Mouse (Mus musculus) liver, adult (tissue): Measurements from ENCODE around the gene Mup5.
"Not testable (repeated sequence)": the region's sequence is repeated elsewhere in the genome, so short reads cannot be mapped to it uniquely, and the experiment has no call there.

Source experiments
- GATA4 ChIP-seq: IDR thresholded peaks from 2 replicates; pipeline ENCODE4 v1.6.1; 2014; ENCODE audit warnings: mild to moderate bottlenecking, low read length; ENCODE audit not compliant: insufficient replicate concordance

The Mup5 gene

DNA sequence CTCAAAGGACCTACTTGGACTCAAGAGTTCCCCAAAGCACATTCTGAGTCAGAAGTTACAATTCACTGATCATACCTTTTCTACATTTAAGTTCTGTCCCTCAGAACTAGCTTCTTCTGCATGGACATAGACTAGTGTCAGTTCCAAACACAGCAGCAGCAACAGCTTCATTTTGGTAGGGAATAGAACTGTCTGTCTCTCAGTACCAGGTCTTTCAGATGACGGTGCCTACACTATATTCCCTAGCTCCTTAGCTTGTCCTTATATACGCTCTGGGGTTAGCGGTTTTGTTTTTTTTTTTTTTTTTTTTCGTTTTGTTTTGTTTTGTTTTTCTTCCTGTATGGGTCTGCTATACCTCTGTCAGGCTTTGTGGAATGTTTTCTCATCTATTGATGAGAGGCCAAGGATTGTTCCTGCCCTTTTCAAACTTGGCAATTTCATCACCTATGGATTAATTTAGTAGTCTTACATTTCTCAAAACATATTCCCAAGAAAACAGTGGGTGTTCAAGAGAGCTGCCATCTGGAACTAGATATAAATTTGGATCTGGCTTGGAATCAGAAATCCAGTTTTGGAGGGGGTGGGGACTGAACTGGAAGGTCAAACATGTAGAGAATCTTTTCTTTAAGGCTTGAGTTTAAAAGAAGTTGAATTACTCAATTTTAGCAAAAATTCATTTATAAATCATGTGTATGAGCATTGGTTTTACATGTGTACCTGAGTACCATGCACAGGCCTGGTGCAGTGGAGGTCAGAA, at the start of gene Mup5:
Gene Mup5 (minus strand): TSS at position 282 of the 757 bp plus-strand sequence.
- TF ChIP-seq GATA4 = no peak

DNA sequence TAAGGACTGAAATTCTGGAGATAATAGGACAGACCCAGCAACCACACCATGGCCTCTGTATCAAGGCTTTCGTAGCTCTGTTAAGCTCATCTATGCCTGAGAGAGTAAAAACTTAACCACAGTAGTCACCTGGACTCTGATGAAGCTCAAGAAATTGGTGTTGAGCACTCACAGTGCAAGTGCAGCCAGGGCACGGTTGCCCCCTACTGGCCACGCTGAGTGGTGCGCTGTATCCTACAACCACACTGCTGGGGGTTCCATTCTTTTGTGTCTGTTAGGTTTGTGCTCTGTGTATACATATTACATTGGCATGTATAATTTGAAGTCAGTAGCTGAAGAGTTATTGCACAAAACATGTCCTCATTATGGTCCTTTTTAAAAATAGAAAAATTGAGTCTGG, 23.1 kb upstream of the Mup5 start:
- TF ChIP-seq GATA4 = no peak

- TF ChIP-seq GATA4 = no peak
Measured at GRCm38 (mm10) chr4:61855831-61856698, 21.0 kb upstream of the Mup5 start.

GRCm38 (mm10) chr4:61855344-61855743, 20.3 kb upstream of the Mup5 start:
- no peak for TF ChIP-seq GATA4

DNA sequence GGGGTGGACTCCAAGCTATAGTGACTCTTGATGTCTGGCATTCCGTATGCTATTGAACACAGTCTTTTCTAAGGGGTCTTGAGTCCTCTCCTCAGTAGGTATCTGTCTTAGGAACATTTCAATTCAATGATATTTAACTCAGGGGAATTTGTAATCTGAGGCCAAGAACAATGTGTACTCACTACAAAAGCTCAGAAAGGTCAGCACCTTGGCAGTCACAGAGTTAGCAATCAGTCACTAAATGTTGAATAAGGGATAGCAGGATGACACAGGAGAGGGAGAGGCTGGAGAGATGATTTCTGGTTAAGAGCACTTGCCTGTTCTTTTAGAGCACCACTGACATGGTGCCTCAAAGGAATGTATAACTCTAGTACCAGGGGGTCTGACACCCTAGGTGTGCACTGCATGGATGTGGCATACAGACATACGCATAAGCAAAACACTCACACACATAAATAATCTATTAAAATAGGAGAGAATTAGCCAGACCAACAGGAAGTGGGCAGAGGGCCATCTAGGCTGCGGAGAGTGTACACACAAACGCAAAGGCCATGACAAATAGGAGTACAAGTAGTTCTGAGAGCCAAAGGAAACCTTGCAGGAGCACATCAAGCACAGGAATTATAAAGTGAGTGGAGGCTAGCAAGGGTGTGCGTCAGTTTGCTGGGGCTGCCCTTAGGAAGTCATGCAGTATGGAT, 9.9 kb upstream of the Mup5 start:
- peak; percentile 78 for TF ChIP-seq GATA4

DNA sequence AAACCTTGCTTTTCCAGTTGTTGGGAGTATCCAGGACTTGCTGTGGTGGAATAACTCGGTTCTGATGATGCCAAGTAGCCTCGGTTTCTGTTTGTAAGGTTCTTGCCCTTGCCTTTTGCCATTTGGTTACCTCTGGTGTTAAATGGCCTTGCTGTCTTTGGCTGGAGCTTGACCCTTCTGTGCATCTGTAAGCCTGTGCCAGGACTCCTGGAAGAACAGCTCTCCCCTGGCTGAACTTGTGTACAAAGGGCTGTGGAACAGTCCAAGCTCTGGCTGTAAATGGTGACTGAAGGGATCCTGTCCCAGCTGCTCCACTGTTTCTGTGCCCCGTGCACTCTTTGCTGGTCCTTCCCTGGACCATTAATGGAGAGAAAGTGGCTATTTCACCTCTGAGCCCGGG, 5.8 kb downstream of the Mup5 start:
- no peak for TF ChIP-seq GATA4

DNA sequence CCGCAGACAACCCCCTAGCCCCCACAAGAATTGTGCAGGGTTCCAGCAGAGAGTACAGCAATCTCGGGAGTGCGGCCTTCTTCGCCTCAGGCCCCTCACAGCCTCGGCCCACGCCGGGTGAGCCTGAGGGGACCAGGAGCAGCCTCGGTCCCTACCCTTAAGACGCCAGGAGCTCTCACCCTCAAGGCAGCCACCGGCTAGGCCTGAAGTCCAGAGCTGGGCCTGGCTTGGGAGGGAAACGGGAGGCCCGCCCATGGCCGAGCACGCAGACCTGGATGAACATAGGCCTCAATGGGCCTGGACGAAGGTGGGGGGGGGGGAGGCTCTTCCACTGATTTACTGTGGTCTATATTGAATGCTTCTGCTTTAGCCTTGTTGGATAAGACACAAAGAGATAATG, 11.8 kb downstream of the Mup5 start:
- no peak for TF ChIP-seq GATA4

- no peak for TF ChIP-seq GATA4
Measured at GRCm38 (mm10) chr4:61815602-61816001, 19.4 kb downstream of the Mup5 start.

- no peak for TF ChIP-seq GATA4
Measured at GRCm38 (mm10) chr4:61813435-61813834, 21.6 kb downstream of the Mup5 start.

DNA sequence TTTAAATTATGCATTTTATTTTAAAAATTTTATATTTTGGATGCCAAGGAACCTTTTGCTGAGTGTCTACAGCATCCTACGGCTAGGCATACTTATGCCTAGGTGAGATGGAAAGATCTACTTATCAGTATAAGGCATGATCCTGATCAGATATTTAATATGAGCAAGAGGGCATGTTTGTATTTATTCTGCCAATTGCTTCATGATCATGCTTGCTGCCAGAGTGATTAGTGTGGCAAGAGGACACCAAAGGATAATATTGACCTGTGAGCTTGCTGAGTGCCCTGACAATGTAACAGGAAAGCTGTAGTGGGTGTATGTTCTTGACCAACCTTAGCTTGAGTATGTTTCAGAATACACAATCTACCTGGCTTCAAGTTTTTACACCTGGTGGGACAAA, 45.3 kb downstream of the Mup5 start:
- TF ChIP-seq GATA4 = peak; percentile 76; the same call in 1 of the 2 replicates

GRCm38 (mm10) chr4:61782169-61782568, 52.9 kb downstream of the Mup5 start, which contains the start of gene Mup19:
Gene Mup19, minus strand, starts transcription at chr4:61782269.
- not testable (repeated sequence) for TF ChIP-seq GATA4
